Mouse (Mus musculus) cerebellum, postnatal 14 days (tissue): Measurements from ENCODE around the gene Cd2.

Source experiments
- DNase-seq, 2 experiments: peaks; one replicate each; pipeline ENCODE4 v3.0.0; 2021; ENCODE audit warnings: mixed read lengths in 2 of 2

The Cd2 gene

DNA sequence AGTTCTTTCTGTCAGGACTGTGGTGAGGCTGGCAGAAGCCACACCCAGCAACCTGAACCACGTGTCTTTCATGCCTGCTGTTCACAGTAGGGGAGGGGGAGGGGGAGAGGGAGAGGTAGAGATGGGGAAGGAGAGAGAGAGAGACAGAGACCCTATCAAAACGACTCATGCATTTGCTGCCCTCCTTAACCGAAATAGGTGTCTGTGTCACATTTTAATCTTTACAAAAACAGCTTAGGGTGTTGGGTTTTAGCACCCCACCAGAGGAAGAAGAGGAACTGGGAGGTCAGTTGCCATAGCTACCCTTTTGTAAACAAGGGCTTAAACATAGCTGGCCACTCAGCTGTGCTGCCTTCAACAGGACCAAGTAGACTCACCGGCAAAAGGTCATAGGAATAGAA, at the start of gene Cd2:
TSS of gene Cd2 (minus strand) at position 29 of the 401 bp plus-strand sequence.
- no peak for DNase-seq

GRCm38 (mm10) chr3:101328617-101329016, 40.9 kb upstream of the Cd2 start:
- no peak for DNase-seq

- no peak for DNase-seq
Observed at GRCm38 (mm10) chr3:101327248-101327647, 39.5 kb upstream of the Cd2 start.

DNA sequence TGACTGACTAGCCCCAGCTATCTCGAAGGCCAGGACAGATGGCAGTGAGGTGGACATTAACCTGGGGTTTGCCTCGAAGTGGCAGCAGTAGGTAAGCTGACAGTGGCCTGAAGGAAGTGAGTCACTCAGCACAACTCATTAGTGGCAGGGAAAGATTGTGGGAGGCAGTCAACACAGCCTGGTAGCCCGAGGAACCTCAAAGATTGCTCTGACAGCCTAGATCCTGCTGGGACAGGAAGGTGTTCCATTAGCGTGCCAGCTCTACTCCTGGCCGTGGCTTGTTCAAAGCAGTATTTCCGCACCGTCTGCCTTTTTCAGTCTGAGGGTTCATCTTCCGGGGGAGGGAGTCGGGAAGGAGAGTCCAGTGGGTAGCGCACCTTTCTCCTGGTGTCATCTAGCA, 34.7 kb upstream of the Cd2 start:
- DNase-seq, result peak in 1 of 2 experiments; percentile 60

DNA sequence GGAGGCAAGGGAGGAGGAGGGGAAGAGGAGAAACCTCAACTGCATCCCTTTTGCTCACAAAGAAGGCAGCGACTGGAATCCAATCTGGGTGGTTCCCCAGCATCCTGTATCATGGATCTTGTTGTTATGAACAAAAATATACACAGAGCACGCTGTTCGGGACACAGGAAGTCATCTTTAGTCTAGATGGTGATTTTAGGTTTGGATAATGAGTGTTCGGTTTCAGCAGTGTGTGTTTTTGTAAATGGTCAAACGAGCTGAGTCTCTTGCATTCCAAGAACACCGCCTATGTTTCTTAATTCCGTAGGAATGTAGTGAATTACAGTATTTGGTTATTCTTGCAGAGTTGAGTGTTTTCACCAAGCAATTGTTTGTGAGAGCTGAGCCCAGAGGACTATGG, 33.1 kb upstream of the Cd2 start:
- DNase-seq, result no peak

- DNase-seq, result peak; percentile 75 to 86
Observed at GRCm38 (mm10) chr3:101318516-101319170, 30.9 kb upstream of the Cd2 start.

- DNase-seq, result peak; percentile 90 to 94
Observed at GRCm38 (mm10) chr3:101318115-101318514, 30.4 kb upstream of the Cd2 start.

GRCm38 (mm10) chr3:101314954-101315353, 27.2 kb upstream of the Cd2 start:
- DNase-seq, result peak in 1 of 2 experiments; percentile 46

- DNase-seq, result no peak
Observed at GRCm38 (mm10) chr3:101313266-101314051, 25.7 kb upstream of the Cd2 start.

- no peak for DNase-seq
Observed at GRCm38 (mm10) chr3:101310977-101311376, 23.2 kb upstream of the Cd2 start.

DNA sequence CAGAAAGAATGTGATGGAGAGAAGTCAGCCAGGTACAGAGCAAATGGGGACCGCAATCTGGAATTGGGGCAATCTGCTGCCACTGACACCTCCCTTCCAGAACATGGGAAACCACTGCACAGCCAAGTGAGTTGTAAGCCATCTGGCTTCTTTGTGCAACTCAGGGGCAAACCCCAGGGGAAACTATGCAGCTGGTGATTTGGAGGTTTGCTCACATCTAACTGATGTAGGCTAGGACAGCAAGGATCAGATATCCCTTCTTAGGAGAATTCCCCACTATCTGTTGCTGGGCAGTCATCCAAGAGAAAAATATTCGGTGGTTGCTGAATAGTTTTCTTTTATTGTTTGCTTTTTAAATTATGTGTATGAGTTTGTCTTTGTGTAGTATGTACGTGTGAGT, 21.9 kb upstream of the Cd2 start:
- no peak for DNase-seq

DNA sequence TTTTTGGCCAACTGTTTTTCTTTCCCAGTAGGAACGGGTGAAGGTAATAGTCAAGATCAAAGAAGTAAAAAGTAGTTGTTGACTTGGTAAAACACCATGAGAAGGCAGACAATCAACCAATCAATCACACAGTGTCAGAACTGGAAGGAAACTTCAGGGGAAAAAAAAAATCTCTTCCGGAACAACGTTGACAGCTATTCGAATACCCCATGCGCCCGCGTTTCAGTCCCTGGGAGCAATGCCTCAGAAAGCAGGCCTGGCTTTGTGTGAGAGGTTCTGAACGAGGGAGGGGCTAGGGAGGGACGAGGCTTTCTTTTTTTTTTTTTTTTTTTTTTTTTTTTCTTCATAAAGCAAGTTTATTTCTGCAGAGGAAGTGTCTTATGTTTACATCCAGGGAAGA, 18.4 kb upstream of the Cd2 start:
- DNase-seq, result no peak

DNA sequence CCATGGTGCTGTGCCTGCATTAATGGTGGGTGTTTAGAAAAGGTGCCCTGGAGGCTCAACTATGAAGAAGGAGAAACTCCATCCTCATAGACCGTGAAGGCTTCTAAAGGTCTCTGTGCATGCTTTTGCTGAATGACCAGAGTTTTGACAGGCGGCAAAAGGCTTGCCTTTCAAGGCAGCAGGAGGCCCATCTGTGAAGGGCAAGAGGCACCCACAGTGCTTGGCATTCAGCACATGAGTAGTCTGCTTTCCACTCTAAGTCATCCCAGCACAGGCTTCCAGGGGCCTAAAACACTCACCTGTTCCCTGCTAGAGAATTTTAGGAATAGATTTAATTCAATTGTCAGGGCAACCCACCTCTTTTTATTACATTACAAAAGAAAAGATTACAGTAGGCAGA, 17.3 kb upstream of the Cd2 start:
- peak; percentile 59 to 75 for DNase-seq

- peak; percentile 90 to 93 for DNase-seq
Observed at GRCm38 (mm10) chr3:101304156-101304555, 16.4 kb upstream of the Cd2 start.

DNA sequence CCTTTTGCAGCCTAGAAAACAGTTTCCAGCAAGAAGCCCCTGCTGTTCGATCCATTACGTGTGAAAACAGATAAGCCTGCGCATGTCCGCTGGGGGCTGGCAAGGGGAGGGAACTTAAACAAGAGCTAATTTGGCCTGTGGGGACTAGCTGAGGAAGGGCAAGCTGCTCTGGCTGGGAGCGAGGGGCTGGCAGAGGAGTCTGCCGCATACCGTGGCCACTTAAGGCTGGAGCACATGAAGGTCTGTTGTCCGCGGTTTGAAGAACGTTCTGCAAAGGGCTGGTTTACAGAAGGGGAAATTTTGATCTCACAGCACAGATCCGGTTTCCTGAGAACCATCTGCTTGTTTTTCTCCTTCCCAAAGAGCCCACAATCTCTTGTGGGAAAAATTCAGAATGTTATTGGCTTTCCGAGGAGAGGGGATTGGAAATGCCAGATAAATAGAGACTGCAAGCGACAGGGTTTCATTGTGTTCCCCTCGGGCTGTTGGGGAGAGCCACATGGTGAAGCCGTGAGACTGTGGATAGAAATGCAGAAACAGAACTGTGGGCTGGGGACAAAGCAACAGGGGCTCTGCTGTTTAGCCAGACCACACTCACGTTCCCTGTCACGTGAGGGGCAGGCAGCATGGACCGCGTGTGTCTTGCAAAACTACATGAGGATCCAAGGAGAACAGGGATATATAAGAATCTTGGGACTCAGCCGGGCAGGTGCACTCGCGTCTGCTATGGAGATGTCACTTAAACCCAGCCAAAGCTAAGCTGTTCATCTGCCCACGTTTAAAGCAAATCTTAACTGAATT, 12.7 kb upstream of the Cd2 start:
- DNase-seq, result peak; percentile 72 to 78

- DNase-seq, result no peak
Observed at GRCm38 (mm10) chr3:101299591-101299990, 11.9 kb upstream of the Cd2 start.

- no peak for DNase-seq
Observed at GRCm38 (mm10) chr3:101297221-101297620, 9.5 kb upstream of the Cd2 start.

DNA sequence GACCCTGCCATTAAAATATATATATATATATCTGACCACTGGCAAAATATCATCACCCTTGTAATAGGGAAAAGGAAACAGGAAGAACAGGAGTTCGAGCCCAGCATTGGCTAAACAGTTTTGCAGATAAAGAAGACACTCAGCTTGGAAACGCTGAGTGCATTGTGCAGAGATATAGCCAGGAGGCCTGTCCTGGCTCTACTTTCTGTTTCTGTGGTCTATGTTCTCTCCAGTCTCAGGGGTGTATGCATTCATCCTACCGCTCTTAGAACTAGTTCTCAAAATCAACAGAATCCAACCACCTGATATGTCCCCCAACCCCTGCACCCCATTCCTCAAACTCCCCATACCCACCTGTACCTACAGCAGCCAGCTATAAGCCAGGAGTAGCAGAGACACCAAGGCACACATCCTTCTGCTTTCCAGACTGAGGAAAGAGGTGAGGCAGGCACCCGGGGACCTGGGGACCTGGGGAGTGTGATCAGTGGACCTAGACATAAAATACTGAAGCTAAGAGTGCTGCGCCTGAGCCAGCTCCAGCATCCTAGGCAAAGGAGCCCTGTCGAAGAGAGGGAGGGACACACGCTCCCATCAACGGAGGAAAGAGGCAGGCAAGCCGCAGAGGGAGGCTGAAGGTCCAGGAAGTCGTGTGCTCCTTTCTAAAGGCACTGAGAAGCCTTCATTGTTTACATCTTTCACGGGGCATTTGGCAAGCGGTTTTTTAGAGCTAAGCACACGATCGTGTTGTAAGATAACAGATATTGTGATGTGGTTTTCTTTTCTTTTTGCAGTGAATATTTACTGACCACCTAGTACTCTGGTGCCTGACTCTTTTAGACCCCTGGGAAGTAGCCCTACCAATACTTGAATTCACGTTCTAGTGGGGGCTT, 8.4 kb upstream of the Cd2 start:
- no peak for DNase-seq

DNA sequence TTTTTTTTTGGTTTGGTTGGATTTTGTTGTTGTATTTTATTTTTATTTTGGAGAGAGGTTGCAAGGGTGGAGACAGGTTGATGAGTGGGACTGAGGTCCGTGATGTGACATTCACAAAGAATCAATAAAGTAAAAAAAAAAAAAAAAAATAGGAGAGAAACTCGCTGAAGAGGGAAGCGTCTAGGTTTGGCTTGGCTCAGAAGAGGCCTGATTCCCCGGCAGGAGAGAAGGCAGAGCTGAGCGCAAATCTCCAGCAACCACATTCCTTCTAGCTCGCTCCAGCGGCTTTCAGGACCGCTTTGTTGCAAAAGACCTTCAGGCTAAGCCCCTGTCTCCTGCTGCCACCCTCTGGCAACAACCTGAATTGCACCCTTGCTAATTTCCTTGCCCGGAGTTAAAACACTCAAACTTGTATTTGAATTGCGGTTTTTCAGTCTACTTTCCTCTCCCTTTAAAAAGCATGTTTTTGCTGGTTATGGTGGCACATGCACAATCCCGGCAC, 7.7 kb upstream of the Cd2 start:
- DNase-seq, result peak; percentile 96 to 98

DNA sequence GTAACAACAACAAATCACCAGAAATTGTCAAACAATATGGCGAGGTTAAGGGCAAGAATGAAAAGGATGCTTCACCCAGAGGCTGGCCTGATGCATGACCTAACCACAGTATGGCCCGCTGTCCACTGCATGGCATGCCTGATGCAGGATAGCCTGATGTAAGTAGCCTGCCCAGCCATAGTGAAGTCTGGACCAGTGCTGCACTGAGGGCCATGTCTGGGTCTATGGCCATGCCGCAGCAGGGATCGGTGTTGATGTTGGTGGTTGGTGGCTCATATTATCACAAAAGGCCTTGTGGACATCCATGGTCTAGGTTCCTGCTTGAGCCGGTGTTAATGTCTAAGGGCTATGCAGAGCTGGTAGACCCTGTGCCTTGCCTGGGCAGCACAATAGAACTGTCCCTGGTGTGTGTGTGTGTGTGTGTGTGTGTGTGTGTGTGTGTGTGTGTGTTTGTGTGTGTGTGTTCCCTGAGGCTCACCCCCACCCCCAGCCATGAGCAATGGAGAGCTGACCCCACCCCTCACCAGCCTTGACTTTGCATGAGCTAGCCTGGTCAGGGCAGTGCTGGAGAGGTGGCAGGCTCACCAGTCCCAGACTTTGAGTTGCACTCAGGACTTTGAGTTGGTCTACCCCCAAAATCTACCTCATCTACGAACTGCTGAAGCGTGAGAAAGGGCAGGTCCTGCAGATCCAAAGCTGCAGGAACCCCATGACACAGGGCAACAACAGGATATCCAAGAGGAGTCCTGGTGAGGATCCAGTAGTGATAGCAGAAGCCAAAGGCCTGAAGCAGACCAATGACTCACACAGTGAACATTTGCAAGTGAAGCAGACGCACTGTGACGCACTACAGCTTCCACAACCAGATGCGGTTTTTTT, 7.0 kb upstream of the Cd2 start:
- DNase-seq, result no peak

DNA sequence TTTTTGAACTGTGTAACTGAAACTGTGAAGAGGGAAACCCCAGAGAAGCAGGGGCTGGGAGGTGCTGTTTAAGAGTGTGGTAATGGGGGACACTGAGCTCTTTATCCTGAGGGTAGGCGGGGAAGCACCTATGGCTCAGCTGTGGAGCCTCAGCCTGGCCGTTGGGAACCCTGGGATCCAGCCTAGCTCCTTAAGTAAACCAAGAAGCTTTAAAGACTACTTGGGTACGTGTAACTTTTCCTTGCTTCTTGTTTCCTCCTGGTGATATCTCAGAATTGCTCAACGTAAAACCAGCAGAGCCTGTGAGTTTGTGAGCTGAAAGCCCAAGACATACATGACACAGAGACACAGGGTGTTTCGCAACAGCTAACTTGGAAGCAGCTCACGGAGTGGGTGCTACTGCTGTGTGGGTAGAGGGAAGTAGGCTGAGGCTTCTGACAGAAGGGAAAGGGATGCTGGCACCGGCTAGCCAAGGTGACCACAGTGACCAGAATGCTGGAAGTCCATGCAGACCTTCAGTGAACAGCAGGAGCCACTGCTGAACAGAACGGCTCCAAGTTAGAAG, 5.9 kb upstream of the Cd2 start:
- DNase-seq, result no peak
